Mouse (Mus musculus): ENCODE measurements around the gene Rapsn. TPM values are rescaled to one million over a fixed set of nuclear protein-coding genes. Genes with fewer than 3 reads are reported as not detected.

Rapsn gene
- total and polyA plus RNA-seq, 2 experiments from 2014 or later: 1.1 TPM; not detected in 1

GRCm38 (mm10) chr2:91023131-91023530 is 12.3 kb upstream of the Rapsn start:
- no peak overlapping the region for H3K9ac ChIP-seq (replicated peaks; ENCODE audit: low read length)

DNA sequence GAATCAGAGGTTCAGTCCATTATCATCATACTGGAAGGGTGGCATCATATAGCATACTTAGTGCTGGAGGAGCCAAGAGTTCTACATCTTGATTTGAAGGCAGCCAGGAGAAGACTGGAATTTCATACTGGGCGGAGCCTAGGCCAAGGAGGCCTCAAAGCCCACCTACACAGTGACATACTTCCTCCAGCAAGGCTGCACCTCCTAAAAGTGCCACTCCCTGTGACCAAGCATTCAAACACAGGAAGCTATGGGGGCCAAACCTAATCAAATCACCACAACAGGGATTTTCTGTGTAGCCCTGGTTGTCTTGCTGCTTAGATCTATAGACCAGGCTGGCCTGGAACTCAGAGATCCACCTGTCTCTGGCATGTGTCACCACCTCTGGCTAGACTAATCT is 11.5 kb upstream of the Rapsn start:
- H3K9ac ChIP-seq (replicated peaks; ENCODE audit: low read length): no peak overlapping the region
- H3K9me3 ChIP-seq (ENCODE audit: low read length): no peaks in the 10 kb centered on the region
- H3K27ac ChIP-seq: no peak overlapping the region
- H3K4me1 ChIP-seq (ENCODE audit: insufficient read depth, low read length): no peaks in the 10 kb centered on the region
- H3K27me3 ChIP-seq (ENCODE audit: insufficient read depth, low read length): no peaks in the 10 kb centered on the region
- DNase-seq (ENCODE audit: low spot score) (no peak), ATAC-seq (no peak)
- H3K36me3 ChIP-seq (ENCODE audit: insufficient read depth, low read length): peaks cover 3% of the 10 kb centered on the region; the same call in 1 of the 2 replicates
- TF ChIP-seq CTCF (IDR thresholded peaks at IDR 0.05; ENCODE audit: low read depth): no peak
- no peak overlapping the region for H3K4me3 ChIP-seq (ENCODE audit: low read length)
- H3K4me2 ChIP-seq (ENCODE audit: low read depth, low read length): no peak overlapping the region
- whole genome bisulfite sequencing: 96% methylated on average over 1 of the region's 1 CpGs

More at GRCm38 (mm10) chr2:91023131-91023530, 12.3 kb upstream of the Rapsn start:
- H3K9me3 ChIP-seq (ENCODE audit: low read length): no peaks in the 10 kb centered on the region
- WGBS: 53% methylated on average over 2 of the region's 2 CpGs
- H3K36me3 ChIP-seq (ENCODE audit: insufficient read depth, low read length): peaks cover 3% of the 10 kb centered on the region; the same call in 1 of the 2 replicates
- H3K4me3 ChIP-seq (ENCODE audit: low read length): no peak overlapping the region
- no peak overlapping the region for H3K4me2 ChIP-seq (ENCODE audit: low read depth, low read length)
- ATAC-seq (no peak), DNase-seq (ENCODE audit: low spot score) (no peak)
- H3K27ac ChIP-seq: no peak overlapping the region
- H3K4me1 ChIP-seq (ENCODE audit: insufficient read depth, low read length): no peaks in the 10 kb centered on the region
- TF ChIP-seq CTCF (IDR thresholded peaks at IDR 0.05; ENCODE audit: low read depth): no peak
- H3K27me3 ChIP-seq (ENCODE audit: insufficient read depth, low read length): no peaks in the 10 kb centered on the region

- ATAC-seq: no peak
- no peaks in the 10 kb centered on the region for H3K27me3 ChIP-seq (ENCODE audit: insufficient read depth, low read length)
- 89% methylated on average over 1 of the region's 1 CpGs for whole genome bisulfite sequencing
- DNase-seq (ENCODE audit: low spot score): no peak
- no peaks in the 10 kb centered on the region; the same call in 1 of the 2 replicates for H3K36me3 ChIP-seq (ENCODE audit: insufficient read depth, low read length)
- no peaks in the 10 kb centered on the region for H3K9me3 ChIP-seq (ENCODE audit: low read length)
- H3K9ac ChIP-seq (replicated peaks; ENCODE audit: low read length): no peak overlapping the region
- H3K4me1 ChIP-seq (ENCODE audit: insufficient read depth, low read length): no peaks in the 10 kb centered on the region
- H3K27ac ChIP-seq: no peak overlapping the region
- no peak overlapping the region for H3K4me3 ChIP-seq (ENCODE audit: low read length)
- H3K4me2 ChIP-seq (ENCODE audit: low read depth, low read length): no peak overlapping the region
- TF ChIP-seq CTCF (IDR thresholded peaks at IDR 0.05; ENCODE audit: low read depth): no peak
Observed at GRCm38 (mm10) chr2:91025081-91025516, 10.3 kb upstream of the Rapsn start.

GRCm38 (mm10) chr2:91026491-91026890 is 8.9 kb upstream of the Rapsn start:
- no peaks in the 10 kb centered on the region for H3K4me1 ChIP-seq (ENCODE audit: insufficient read depth, low read length)
- H3K4me3 ChIP-seq (ENCODE audit: low read length): no peak overlapping the region
- 68% methylated on average over 1 of the region's 1 CpGs for WGBS
- H3K36me3 ChIP-seq (ENCODE audit: insufficient read depth, low read length): no peaks in the 10 kb centered on the region
- H3K9ac ChIP-seq (replicated peaks; ENCODE audit: low read length): no peak overlapping the region
- no peak overlapping the region for H3K4me2 ChIP-seq (ENCODE audit: low read depth, low read length)
- ATAC-seq (no peak), DNase-seq (ENCODE audit: low spot score) (no peak)
- TF ChIP-seq CTCF (IDR thresholded peaks at IDR 0.05; ENCODE audit: low read depth): no peak
- no peaks in the 10 kb centered on the region for H3K27me3 ChIP-seq (ENCODE audit: insufficient read depth, low read length)
- H3K27ac ChIP-seq: no peak overlapping the region
- no peaks in the 10 kb centered on the region for H3K9me3 ChIP-seq (ENCODE audit: low read length)

DNA sequence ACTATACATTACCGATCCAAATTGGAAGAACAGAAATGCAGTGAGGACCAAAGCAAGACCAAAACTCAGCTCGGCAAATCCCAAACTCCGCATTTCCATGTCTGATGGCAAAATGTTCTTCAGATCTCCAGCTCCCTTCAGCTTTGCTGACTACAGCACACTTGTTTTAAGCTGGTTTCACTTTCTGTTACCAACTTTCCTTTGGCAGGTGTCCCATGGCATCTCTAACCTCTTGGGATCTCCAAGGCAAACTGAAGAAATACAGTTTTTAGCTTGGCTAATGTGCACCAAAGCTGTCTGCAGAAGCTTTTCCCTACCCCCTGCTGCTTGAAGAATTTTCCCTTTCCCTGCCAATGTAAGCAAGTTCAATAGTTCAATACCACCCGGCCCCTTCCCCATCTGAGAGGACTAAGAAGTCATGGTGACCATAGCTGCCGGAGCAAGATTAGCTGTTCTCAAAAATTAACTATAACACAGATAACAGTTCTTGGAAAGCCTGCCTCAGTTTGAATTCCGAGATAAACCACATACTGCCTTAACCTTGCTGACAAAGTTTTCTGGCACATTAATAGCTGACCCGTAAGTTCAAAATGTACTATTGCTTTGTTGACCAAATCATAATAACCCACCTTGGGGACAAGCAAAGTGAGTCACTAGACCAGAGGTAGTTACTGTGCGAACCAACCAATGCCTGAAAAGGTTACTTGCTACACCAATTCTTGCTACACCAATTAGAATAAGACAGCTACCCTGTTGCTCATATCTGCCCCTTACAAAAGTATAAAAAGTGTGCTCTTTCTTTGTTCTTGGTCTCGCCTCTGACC is 7.8 kb upstream of the Rapsn start:
- Histone ChIP-seq H3K27me3 (ENCODE audit: insufficient read depth, low read length) (no peaks in the 10 kb centered on the region), H3K36me3 (ENCODE audit: insufficient read depth, low read length) (no peaks in the 10 kb centered on the region), H3K4me3 (ENCODE audit: low read length) (no peak overlapping the region), H3K9me3 (ENCODE audit: low read length) (no peaks in the 10 kb centered on the region), H3K9ac (replicated peaks; ENCODE audit: low read length) (no peak overlapping the region), H3K4me1 (ENCODE audit: insufficient read depth, low read length) (no peaks in the 10 kb centered on the region), H3K27ac (no peak overlapping the region), H3K4me2 (ENCODE audit: low read depth, low read length) (no peak overlapping the region)
- ATAC-seq (no peak), DNase-seq (ENCODE audit: low spot score) (no peak)
- no peak for TF ChIP-seq CTCF (IDR thresholded peaks at IDR 0.05; ENCODE audit: low read depth)
- 71% methylated on average over 9 of the region's 9 CpGs for WGBS

DNA sequence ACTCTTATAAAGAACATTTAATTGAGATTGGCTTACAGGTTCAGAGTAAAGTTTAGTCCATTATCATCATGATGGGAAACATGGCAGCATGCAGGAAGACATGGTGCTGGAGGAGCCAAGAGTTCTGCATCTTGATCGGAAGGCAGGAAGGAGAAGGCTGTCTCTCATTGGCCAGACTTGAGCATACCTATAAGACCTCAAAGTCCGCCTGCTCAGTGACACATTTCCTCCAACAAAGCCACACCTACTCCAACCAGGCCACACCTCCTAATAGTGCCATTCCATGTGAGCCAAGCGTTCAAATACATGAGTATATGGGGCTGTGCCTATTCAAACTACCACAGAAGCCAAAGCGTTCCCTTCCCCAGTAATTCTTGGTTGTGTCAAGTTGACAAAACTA is 4.2 kb upstream of the Rapsn start:
- no peak for ATAC-seq

DNA sequence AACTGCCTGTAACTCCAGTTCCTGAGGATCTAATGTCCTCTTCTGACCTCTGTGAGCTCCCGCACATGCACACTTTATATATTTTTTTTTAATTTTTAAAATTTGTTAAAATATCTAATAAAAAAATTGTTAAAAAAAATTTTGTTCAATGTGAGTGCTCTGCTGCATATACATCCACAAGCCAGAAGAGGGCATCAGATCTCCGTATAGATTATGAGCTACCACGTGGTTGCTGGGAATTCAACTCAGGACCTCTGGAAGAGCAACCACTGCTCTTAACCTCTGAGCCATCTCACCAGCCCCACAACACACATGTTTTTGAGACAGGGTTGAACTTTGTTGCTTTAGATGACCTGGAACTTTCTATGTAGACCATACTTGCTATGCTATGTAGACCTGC is 2.4 kb upstream of the Rapsn start:
- H3K4me2 ChIP-seq (ENCODE audit: low read depth, low read length): no peak overlapping the region
- no peak for ATAC-seq
- TF ChIP-seq CTCF (IDR thresholded peaks at IDR 0.05; ENCODE audit: low read depth): peak; percentile 31; the same call in 1 of the 2 replicates
- no peak overlapping the region for H3K9ac ChIP-seq (replicated peaks; ENCODE audit: low read length)
- WGBS: 27% methylated on average over 3 of the region's 3 CpGs
- H3K4me1 ChIP-seq (ENCODE audit: insufficient read depth, low read length): no peaks in the 10 kb centered on the region
- peak; percentile 22 for DNase-seq (ENCODE audit: low spot score)
- H3K27ac ChIP-seq: no peak overlapping the region
- no peaks in the 10 kb centered on the region for H3K36me3 ChIP-seq (ENCODE audit: insufficient read depth, low read length)
- H3K4me3 ChIP-seq (ENCODE audit: low read length): no peak overlapping the region
- H3K27me3 ChIP-seq (ENCODE audit: insufficient read depth, low read length): no peaks in the 10 kb centered on the region
- H3K9me3 ChIP-seq (ENCODE audit: low read length): no peaks in the 10 kb centered on the region

More for the DNA sequence above, 4.2 kb upstream of the Rapsn start:
- Histone ChIP-seq H3K9ac (replicated peaks; ENCODE audit: low read length) (no peak overlapping the region), H3K4me2 (ENCODE audit: low read depth, low read length) (no peak overlapping the region), H3K27me3 (ENCODE audit: insufficient read depth, low read length) (no peaks in the 10 kb centered on the region), H3K27ac (no peak overlapping the region), H3K9me3 (ENCODE audit: low read length) (no peaks in the 10 kb centered on the region), H3K4me3 (ENCODE audit: low read length) (no peak overlapping the region), H3K4me1 (ENCODE audit: insufficient read depth, low read length) (no peaks in the 10 kb centered on the region), H3K36me3 (ENCODE audit: insufficient read depth, low read length) (no peaks in the 10 kb centered on the region)
- no peak for DNase-seq (ENCODE audit: low spot score)
- TF ChIP-seq CTCF (IDR thresholded peaks at IDR 0.05; ENCODE audit: low read depth): no peak
- 81% methylated on average over 4 of the region's 4 CpGs for WGBS
